Mouse (Mus musculus): ENCODE results near the gene Triml1.

The Triml1 gene

DNA sequence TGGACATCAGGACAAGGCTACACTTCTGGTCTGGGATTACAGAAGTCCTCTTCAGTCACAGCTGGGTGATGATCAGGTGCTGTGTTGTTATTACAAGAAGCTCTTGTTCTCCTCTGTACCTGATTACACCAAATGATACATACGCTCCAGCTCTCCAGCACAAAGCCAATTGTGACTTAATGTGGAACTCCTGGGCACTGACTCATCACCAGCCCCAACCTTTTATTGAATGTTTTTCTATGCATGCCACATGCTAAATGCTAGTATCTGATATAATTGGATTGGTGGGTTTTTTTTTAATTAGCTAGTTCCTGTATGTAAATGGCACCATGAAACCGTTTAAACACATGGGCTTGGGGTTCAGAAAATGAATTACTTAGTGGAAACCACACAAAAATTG lies at the start of gene Triml1:
TSS of gene Triml1 (minus strand) at position 101 of the 400 bp plus-strand sequence.
- no peak for DNase-seq (ENCODE audit: low read depth)

GRCm38 (mm10) chr8:43182281-43182680 lies 41.0 kb upstream of the Triml1 start:
- no peak for DNase-seq (ENCODE audit: low read depth)

DNA sequence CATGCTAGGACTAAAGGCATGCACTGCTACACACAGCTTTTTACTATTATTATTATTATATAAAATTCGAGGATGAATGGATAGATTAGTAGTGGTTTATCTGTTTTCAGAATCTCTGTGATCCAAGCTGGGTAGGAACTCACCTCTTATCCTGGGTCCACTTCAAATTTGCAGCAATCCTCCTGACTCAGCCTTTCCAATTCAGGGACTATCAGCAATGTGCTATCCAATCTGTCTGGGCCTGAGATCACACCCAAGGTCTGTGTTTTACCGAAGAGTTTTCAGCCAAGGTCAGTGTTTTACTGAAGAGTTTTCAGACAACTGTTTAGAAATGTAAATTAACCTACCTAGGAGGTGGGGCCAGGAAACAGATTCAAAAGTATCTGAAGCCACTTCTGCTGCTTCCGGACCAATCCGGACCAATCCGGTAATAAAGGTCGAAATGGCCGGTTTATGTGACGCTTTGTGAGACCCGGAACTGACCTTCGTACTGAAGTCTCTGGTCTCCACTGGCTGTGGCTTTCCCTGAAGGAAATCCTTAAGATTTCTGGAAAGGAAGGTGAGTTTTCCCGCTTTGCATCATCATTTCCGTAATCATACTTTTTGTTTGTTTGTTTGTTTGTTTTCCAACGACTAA lies 38.9 kb upstream of the Triml1 start, which contains the start of gene Triml2:
TSS of gene Triml2 (plus strand) at position 488 of the 637 bp plus-strand sequence.
- no peak for DNase-seq (ENCODE audit: low read depth)

DNA sequence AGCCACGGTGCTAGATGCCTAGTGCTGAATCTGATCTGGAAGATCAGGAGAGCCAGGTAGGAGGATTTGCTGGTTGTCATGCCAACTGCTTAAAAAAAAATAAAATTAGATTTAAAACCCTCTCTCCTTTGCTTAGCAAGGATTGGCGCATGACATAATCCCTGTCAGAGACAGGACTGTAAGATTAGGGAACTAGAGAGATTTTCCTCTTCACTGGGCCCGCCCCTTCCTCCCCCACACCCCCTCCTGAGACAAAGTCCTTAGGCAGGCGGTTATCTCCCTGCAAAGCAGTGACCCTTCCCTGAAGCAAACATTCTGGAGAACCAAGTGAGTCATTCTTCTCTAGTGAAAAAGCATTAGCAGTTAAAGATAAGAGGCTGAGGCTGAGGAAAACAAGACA lies 37.9 kb upstream of the Triml1 start:
- no peak for DNase-seq (ENCODE audit: low read depth)

DNA sequence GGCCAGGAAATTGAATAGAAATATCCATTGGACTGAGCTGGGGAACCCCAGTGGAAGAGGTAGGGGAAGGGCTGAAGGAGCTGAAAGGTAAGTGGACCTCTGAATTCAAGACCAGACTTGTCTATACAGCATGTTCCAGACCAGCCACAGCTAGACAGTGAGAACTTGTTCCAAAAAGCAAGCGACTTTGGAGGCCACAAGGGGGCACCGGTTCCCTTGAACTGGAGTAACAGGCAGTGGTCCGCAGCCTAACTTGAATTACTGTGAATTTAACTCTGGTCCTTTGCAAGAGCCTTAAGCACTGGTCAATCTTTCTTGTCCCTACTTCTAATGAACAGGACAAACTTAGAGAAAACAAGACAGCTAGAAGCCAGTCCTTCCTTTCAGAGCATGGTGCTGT lies 37.0 kb upstream of the Triml1 start:
- DNase-seq (ENCODE audit: low read depth): no peak

DNA sequence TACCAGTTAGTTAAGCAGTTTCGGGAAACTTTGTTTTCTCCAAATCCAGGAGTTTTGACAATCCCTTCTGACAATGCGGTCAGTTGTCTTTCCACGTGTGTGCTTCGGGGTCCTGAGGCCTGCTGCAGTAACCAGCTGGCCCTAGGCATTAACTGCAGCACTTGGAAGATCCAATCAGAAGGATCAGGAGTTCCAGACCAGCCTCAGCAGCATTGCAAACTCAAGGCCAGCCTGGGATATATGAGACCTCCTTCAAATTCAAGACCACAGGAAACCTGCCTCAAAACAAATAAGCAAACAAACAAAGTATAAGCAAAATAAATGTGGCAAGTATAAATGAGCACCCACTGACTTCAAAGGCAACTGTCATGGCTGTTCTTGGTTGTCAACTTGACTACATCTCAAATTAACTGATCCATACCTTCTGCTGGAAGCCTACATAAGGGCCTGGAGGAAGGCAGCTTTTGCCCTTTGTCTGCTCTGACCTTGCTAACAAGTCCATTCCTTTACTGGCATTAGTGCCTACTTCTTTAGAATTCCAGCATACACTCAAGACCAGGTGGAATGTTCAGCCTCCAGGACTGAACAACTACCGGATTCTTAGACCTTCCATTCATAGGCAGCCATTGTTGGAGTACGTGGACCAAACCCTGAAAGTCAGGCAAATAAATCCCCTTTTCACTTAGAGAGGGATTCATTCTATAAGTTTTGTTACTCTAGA lies 35.6 kb upstream of the Triml1 start:
- DNase-seq (ENCODE audit: low read depth): no peak

DNA sequence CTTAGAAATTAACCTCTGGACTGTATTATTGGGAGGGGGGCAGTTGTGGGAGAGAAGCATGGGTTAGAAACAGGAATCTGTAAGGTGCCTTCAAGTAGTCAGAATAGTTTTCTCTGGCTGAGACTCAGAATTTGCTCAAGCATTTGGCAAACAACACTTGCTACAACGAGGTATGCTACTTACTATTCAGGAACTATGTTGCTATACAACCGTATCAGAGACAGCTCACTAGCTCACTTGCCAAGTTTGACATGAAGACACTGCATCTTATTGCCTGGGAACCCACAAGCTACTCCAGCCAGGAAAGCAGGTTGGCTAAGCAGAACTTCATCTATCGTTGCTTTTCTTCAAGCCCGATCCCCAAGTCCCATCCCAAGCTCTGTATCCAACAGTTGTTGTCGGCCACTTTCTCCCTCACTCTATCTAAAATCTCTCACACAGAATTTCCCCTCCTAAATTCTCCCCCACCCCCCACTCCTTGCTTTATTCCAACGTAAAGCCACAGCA lies 28.0 kb upstream of the Triml1 start:
- DNase-seq (ENCODE audit: low read depth): no peak

- DNase-seq (ENCODE audit: low read depth): no peak
These were observed 26.8 kb upstream of the Triml1 start for GRCm38 (mm10) chr8:43168083-43168482.

DNA sequence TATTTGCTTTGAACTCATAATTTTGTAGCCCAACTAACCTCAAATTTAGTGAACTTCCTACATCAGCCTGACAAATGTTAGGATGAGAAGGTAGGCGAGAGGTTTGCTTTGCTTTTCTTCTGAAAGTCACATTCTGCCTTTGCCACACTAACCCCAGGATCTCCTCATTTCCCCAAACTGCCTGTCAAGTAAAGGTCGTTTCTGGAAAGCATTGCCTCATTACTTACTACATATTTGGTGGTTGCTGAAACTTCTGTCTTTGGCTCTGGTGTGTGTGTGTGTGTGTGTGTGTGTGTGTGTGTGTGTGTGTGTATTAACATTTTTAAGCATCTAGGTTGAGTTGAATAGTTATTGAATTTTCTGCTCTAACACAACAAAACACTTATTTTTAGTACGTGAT lies 23.2 kb upstream of the Triml1 start:
- DNase-seq (ENCODE audit: low read depth): no peak

DNA sequence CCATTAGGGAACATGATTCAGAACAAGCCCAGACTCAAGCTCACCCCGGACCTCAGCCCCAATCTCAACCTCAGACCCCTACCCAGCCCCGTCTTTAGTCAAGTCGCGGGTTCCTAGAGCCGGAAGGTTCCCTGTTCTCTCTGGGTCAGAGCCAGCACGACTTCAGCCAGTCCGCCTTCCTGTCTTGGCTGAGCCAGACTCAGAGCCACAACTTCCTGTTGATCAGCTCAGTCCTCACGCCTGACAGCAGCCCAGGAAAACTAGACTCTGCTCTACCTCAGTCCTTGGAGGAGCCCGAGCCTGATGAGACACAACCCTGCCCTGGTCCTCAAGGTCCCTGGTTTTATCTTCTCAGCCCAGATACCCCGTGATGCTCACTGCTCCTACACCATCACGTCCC lies 22.0 kb upstream of the Triml1 start:
- no peak for DNase-seq (ENCODE audit: low read depth)

- DNase-seq (ENCODE audit: low read depth): no peak
These were observed 8.0 kb upstream of the Triml1 start for GRCm38 (mm10) chr8:43149307-43149706.

DNA sequence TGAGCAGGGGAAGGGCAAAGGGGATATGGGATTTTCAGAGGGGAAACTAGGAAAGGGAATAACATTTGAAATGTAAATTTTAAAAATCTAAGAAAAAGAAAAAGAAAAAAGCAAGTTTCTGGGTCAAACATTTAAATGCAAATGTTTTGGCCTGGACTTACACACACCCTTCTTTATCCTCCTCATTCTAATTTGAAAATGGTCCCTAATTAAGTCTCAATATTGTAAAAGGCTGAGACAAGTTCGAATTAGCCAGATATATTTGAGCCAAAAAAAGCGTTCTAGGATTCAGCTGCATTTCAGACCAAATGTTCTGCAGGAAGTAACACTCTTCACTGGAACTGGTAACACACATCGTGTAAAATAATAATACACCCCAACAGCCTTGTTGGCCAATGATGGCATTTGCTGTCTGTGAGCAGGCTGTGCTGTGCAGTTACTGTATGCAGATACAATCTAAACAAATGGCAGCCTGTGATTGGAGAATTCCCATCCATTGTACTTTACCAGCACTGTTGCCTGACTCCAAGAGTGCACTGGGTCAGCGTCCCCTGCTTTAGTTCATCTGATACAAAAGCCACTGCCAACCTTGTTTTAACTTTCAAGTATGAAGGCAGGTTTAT lies 30.0 kb downstream of the Triml1 start:
- DNase-seq (ENCODE audit: low read depth): no peak

Measured in induced T-regulatory cell, adult 2 months (primary cell).